Mouse (Mus musculus): ENCODE data around the gene Adgre4.

DNA sequence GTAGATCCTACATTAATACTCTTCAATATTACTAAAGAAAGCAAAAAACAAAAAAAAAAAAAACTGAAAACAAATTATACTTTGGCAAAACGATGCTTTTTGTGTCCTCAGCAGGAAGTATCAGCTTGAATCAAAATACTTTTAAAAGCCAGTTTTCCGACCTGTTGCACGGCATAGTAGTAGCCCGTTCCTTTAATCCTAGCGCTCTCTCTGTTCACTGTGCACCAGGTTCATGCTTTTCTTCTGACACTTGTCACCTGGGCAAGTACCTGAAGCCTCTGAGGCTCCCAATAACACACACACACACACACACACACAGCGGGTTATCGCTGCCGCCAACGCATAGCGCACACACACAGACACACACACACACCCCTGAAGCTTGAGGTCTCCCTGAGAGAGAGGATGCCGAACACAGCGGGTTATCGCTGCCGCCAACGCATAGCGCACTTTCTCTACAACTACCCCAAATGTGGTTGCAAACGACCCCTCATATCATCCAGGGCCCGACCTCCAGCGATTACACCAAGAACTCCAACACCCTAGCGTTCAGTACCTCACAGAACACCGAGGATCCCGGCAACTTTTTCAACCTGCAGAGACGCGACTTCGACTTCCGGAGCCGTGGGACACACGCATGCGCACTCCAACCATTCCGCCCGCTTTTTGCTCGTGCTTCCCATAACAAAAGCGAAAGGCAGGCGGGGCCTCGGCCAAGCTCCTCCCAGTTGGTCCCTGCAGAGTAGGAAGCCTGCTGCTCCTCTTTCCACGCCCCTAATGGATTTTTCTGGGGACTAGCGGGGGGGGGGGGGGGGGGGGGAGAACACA is 37.6 kb upstream of the Adgre4 start, which contains the start of gene Pot1b:
- TF ChIP-seq CTCF (IDR thresholded peaks at IDR 0.05) (peak; percentile 44), EP300 (IDR thresholded peaks at IDR 0.05) (no peak)
